Mouse (Mus musculus) kidney, adult 2 months (tissue): Measurements from ENCODE around the gene Fbxo45.

Experiments used
- CTCF ChIP-seq: fragments of 200-500 bp; conservative IDR thresholded peaks from 2 replicates; pipeline ENCODE4 v1.5.1; 2011; ENCODE audit warnings: low read depth, mild to moderate bottlenecking, control low read depth, low read length, moderate library complexity, mixed read lengths; ENCODE audit not compliant: insufficient read depth, insufficient read length
- POLR2A ChIP-seq: fragments of 200-500 bp; IDR thresholded peaks from one replicate; pipeline ENCODE4 v1.6.1; 2011; ENCODE audit warnings: low read depth, low read length, control low read depth

GRCm38 (mm10) chr16:32202681-32203080 is 44.3 kb downstream of the Fbxo45 start:
- TF ChIP-seq POLR2A (no peak), CTCF (peak; percentile 72)
